Mouse (Mus musculus) midbrain, embryonic 12.5 days (tissue): Measurements from ENCODE around the gene Ift46. TPM values are rescaled to one million over a fixed set of nuclear protein-coding genes. Genes with fewer than 3 reads are reported as not detected.

Experiments used
- ATAC-seq: fragments of 200-750 bp; cut with Nextera tagmentation; 2 replicates; pipeline ENCODE4 v1.8.0; 2017; ENCODE audit warnings: low read depth, moderate TSS enrichment, moderate library complexity; ENCODE audit not compliant: low FRiP score
- H3K27ac ChIP-seq: fragments of 300-500 bp; sonication (generic); replicated peaks from 2 replicates; pipeline ENCODE4 v1.5.1; 2016; ENCODE audit warnings: mild to moderate bottlenecking
- H3K27me3 ChIP-seq: fragments of 300-500 bp; sonication (generic); 2 replicates; pipeline ENCODE4 v1.6.1; 2016; ENCODE audit warnings: mild to moderate bottlenecking
- H3K36me3 ChIP-seq: fragments of 300-500 bp; sonication (generic); 2 replicates; pipeline ENCODE4 v1.6.1; 2016
- H3K4me1 ChIP-seq: fragments of 300-500 bp; sonication (generic); 2 replicates; pipeline ENCODE4 v1.6.1; 2016
- H3K4me2 ChIP-seq: fragments of 300-500 bp; sonication (generic); replicated peaks from 2 replicates; pipeline ENCODE4 v1.6.1; 2016; ENCODE audit warnings: mild to moderate bottlenecking, moderate library complexity
- H3K4me3 ChIP-seq: fragments of 300-500 bp; sonication (generic); 2 replicates; pipeline ENCODE4 v1.5.1; 2016; ENCODE audit warnings: mild to moderate bottlenecking
- H3K9ac ChIP-seq: fragments of 300-500 bp; sonication (generic); replicated peaks from 2 replicates; pipeline ENCODE4 v1.6.1; 2016; ENCODE audit warnings: mild to moderate bottlenecking, moderate library complexity
- H3K9me3 ChIP-seq: fragments of 300-500 bp; sonication (generic); 2 replicates; pipeline ENCODE4 v1.6.1; 2016; ENCODE audit warnings: mild to moderate bottlenecking
- WGBS: fragments of 180-500 bp; shearing (Covaris S2); methylation state at CpG from one replicate; pipeline ENCODE4 v1.1.7; 2016; 5-methylcytosine and 5-hydroxymethylcytosine counted together
- polyA plus RNA-seq: library from polyadenylated mRNA; unstranded; fragments of >200 nt; fragmentation: Nextera tagmentation; extraction: Ambion mirVana; gene quantifications from 2 replicates; pipeline ENCODE4 v1.2.1, GENCODE M21; 2016

Gene Ift46
- polyA plus RNA-seq, 1 experiment from 2014 or later, result 156 TPM

GRCm38 (mm10) chr9:44819920-44820827, 52.5 kb downstream of the Ift46 start:
- no peaks in the 10 kb centered on the region for H3K27me3 ChIP-seq
- H3K9me3 ChIP-seq, result no peaks in the 10 kb centered on the region
- no peak overlapping the region for H3K4me2 ChIP-seq
- H3K4me1 ChIP-seq, result no peaks in the 10 kb centered on the region
- no peak overlapping the region for H3K9ac ChIP-seq
- no peak overlapping the region for H3K27ac ChIP-seq
- H3K4me3 ChIP-seq, result no peak overlapping the region
- H3K36me3 ChIP-seq, result peaks cover 98% of the 10 kb centered on the region
- ATAC-seq, result no peak
- WGBS, result 91% methylated on average over 15 of the region's 15 CpGs

- no peaks in the 10 kb centered on the region for H3K27me3 ChIP-seq
- H3K9me3 ChIP-seq, result no peaks in the 10 kb centered on the region
- H3K36me3 ChIP-seq, result peaks cover 96% of the 10 kb centered on the region
- WGBS, result 83% methylated on average over 7 of the region's 7 CpGs
- H3K4me3 ChIP-seq, result no peak overlapping the region
- no peak overlapping the region for H3K27ac ChIP-seq
- H3K4me2 ChIP-seq, result no peak overlapping the region
- H3K9ac ChIP-seq, result no peak overlapping the region
- no peak for ATAC-seq
- H3K4me1 ChIP-seq, result no peaks in the 10 kb centered on the region
Observed at GRCm38 (mm10) chr9:44826660-44827059, 59.0 kb downstream of the Ift46 start.

GRCm38 (mm10) chr9:44828944-44829343, 61.2 kb downstream of the Ift46 start:
- 96% methylated on average over 11 of the region's 11 CpGs for WGBS
- Histone ChIP-seq H3K4me2 (no peak overlapping the region), H3K9me3 (no peaks in the 10 kb centered on the region), H3K36me3 (peaks cover 96% of the 10 kb centered on the region), H3K4me3 (no peak overlapping the region), H3K27ac (no peak overlapping the region), H3K9ac (no peak overlapping the region), H3K27me3 (no peaks in the 10 kb centered on the region), H3K4me1 (no peaks in the 10 kb centered on the region)
- no peak for ATAC-seq

- no peaks in the 10 kb centered on the region for H3K9me3 ChIP-seq
- H3K27me3 ChIP-seq, result no peaks in the 10 kb centered on the region
- no peak overlapping the region for H3K27ac ChIP-seq
- H3K4me2 ChIP-seq, result no peak overlapping the region
- H3K9ac ChIP-seq, result no peak overlapping the region
- peaks cover 97% of the 10 kb centered on the region for H3K36me3 ChIP-seq
- no peak overlapping the region for H3K4me3 ChIP-seq
- no peaks in the 10 kb centered on the region for H3K4me1 ChIP-seq
- ATAC-seq, result no peak
- 92% methylated on average over 2 of the region's 2 CpGs for WGBS
Observed at GRCm38 (mm10) chr9:44830506-44830905, 62.8 kb downstream of the Ift46 start.

GRCm38 (mm10) chr9:44832356-44832755, 64.6 kb downstream of the Ift46 start:
- H3K4me1 ChIP-seq, result no peaks in the 10 kb centered on the region
- ATAC-seq, result no peak
- H3K27ac ChIP-seq, result no peak overlapping the region
- H3K4me3 ChIP-seq, result no peak overlapping the region
- H3K36me3 ChIP-seq, result peaks cover 92% of the 10 kb centered on the region
- no peaks in the 10 kb centered on the region for H3K27me3 ChIP-seq
- no peak overlapping the region for H3K4me2 ChIP-seq
- H3K9ac ChIP-seq, result no peak overlapping the region
- WGBS, result 92% methylated on average over 4 of the region's 4 CpGs
- no peaks in the 10 kb centered on the region for H3K9me3 ChIP-seq

- peaks cover 83% of the 10 kb centered on the region for H3K36me3 ChIP-seq
- H3K4me3 ChIP-seq, result no peak overlapping the region
- no peak overlapping the region for H3K9ac ChIP-seq
- no peaks in the 10 kb centered on the region for H3K27me3 ChIP-seq
- no peak overlapping the region for H3K27ac ChIP-seq
- H3K9me3 ChIP-seq, result no peaks in the 10 kb centered on the region
- H3K4me2 ChIP-seq, result no peak overlapping the region
- 52% methylated on average over 7 of the region's 7 CpGs for WGBS
- no peaks in the 10 kb centered on the region for H3K4me1 ChIP-seq
- no peak for ATAC-seq
Observed at GRCm38 (mm10) chr9:44836439-44836838, 68.7 kb downstream of the Ift46 start.

- no peak for ATAC-seq
- 93% methylated on average over 10 of the region's 10 CpGs for whole genome bisulfite sequencing
Observed at GRCm38 (mm10) chr9:44841241-44841640, 73.5 kb downstream of the Ift46 start.

More at GRCm38 (mm10) chr9:44841241-44841640, 73.5 kb downstream of the Ift46 start:
- no peaks in the 10 kb centered on the region for H3K9me3 ChIP-seq
- peaks cover 84% of the 10 kb centered on the region for H3K36me3 ChIP-seq
- H3K9ac ChIP-seq, result no peak overlapping the region
- H3K4me2 ChIP-seq, result no peak overlapping the region
- no peaks in the 10 kb centered on the region for H3K4me1 ChIP-seq
- no peak overlapping the region for H3K27ac ChIP-seq
- no peak overlapping the region for H3K4me3 ChIP-seq
- H3K27me3 ChIP-seq, result no peaks in the 10 kb centered on the region

Other genes starting within 250 kb of the Ift46 start
- gene Cxcr5, start 206.0 kb upstream of the Ift46 start, polyA plus RNA-seq, result not detected in 2 replicates
- 23.8 and 25.2 TPM in 2 replicates for gene Ddx6, start 163.0 kb upstream of the Ift46 start, polyA plus RNA-seq
- not detected in 2 replicates for gene Treh, start 94.7 kb upstream of the Ift46 start, polyA plus RNA-seq
- 72.8 and 74.5 TPM in 2 replicates for gene Phldb1, start 32.7 kb upstream of the Ift46 start, polyA plus RNA-seq
- gene Arcn1, start 63 bp upstream of the Ift46 start, polyA plus RNA-seq, result 175 and 179 TPM in 2 replicates
- 5.5 and 5.9 TPM in 2 replicates for gene Tmem25, start 31.4 kb downstream of the Ift46 start, polyA plus RNA-seq
- gene Ttc36, start 35.2 kb downstream of the Ift46 start, polyA plus RNA-seq, result not detected in 2 replicates
- 32.3 and 32.8 TPM in 2 replicates for gene Kmt2a, start 113.4 kb downstream of the Ift46 start, polyA plus RNA-seq
- 524 and 532 TPM in 2 replicates for gene Atp5l, start 152.8 kb downstream of the Ift46 start, polyA plus RNA-seq
- 34.6 and 35.4 TPM in 2 replicates for gene Ube4a, start 197.7 kb downstream of the Ift46 start, polyA plus RNA-seq
- not detected in 2 replicates for gene Cd3g, start 212.5 kb downstream of the Ift46 start, polyA plus RNA-seq
- not detected in 2 replicates for gene Cd3d, start 213.9 kb downstream of the Ift46 start, polyA plus RNA-seq
- gene Cd3e, start 241.7 kb downstream of the Ift46 start, polyA plus RNA-seq, result not detected in 2 replicates